Mouse (Mus musculus) neural tube, embryonic 12.5 days (tissue): Measurements from ENCODE around the gene Ube2f. TPM values are rescaled to one million over a fixed set of nuclear protein-coding genes. Genes with fewer than 3 reads are reported as not detected.
A peak's percentile ranks its signal among the peaks of the same experiment; 100 is the strongest.

Experiments
- ATAC-seq: fragments of 200-750 bp; cut with Nextera tagmentation; 2 replicates; pipeline ENCODE4 v1.8.0; 2017; ENCODE audit warnings: low read depth, mild to moderate bottlenecking, moderate TSS enrichment, moderate library complexity; ENCODE audit not compliant: low FRiP score
- H3K27ac ChIP-seq: fragments of 300-500 bp; sonication (generic); 2 replicates; pipeline ENCODE4 v1.5.1; 2016
- H3K27me3 ChIP-seq: fragments of 300-500 bp; sonication (generic); replicated peaks from 2 replicates; pipeline ENCODE4 v1.6.1; 2016; ENCODE audit warnings: mild to moderate bottlenecking
- H3K36me3 ChIP-seq: fragments of 300-500 bp; sonication (generic); 2 replicates; pipeline ENCODE4 v1.6.1; 2016; ENCODE audit warnings: mild to moderate bottlenecking
- H3K4me1 ChIP-seq: fragments of 300-500 bp; sonication (generic); 2 replicates; pipeline ENCODE4 v1.6.1; 2016
- H3K4me2 ChIP-seq: fragments of 300-500 bp; sonication (generic); replicated peaks from 2 replicates; pipeline ENCODE4 v1.6.1; 2016; ENCODE audit warnings: mild to moderate bottlenecking
- H3K4me3 ChIP-seq: fragments of 300-500 bp; sonication (generic); 2 replicates; pipeline ENCODE4 v1.5.1; 2016
- H3K9ac ChIP-seq: fragments of 300-500 bp; sonication (generic); 2 replicates; pipeline ENCODE4 v1.6.1; 2016; ENCODE audit warnings: mild to moderate bottlenecking
- H3K9me3 ChIP-seq: fragments of 300-500 bp; sonication (generic); 2 replicates; pipeline ENCODE4 v1.6.1; 2016; ENCODE audit warnings: mild to moderate bottlenecking
- WGBS: fragments of 180-500 bp; shearing (Covaris S2); methylation state at CpG from one replicate; pipeline ENCODE4 v1.1.7; 2016; 5-methylcytosine and 5-hydroxymethylcytosine counted together
- polyA plus RNA-seq: library from polyadenylated mRNA; unstranded; fragments of >200 nt; fragmentation: Nextera tagmentation; extraction: Ambion mirVana; gene quantifications from 2 replicates; pipeline ENCODE4 v1.2.1, GENCODE M21; 2016

The Ube2f gene
- polyA plus RNA-seq, 1 experiment from 2014 or later = 71.4 TPM

DNA sequence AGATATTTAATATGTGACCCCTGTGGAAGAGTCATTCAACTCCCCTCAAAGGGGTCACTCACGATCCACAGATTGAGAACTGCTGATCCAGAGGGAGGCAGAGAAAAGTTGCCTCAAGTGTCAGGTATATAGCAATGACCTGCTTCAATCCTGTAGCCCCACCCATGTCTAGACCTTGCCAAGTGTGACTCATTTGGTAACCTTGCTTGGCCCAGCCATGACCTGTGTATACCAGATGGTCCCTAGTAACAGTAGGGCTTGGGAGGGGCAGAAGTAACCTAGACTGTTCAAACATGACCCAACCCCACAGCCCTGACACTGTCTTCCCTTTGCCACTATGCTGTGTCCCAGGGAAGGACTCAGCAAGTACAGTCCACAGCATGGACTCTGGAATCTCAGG, 9.4 kb upstream of the Ube2f start:
- WGBS = 89% methylated on average over 1 of the region's 1 CpGs
- Histone ChIP-seq H3K9ac (no peak overlapping the region), H3K4me3 (no peak overlapping the region), H3K9me3 (no peaks in the 10 kb centered on the region), H3K4me2 (no peak overlapping the region), H3K36me3 (no peaks in the 10 kb centered on the region), H3K4me1 (no peaks in the 10 kb centered on the region), H3K27me3 (no peaks in the 10 kb centered on the region), H3K27ac (no peak overlapping the region)
- ATAC-seq = no peak

GRCm38 (mm10) chr1:91241249-91241648, 8.9 kb upstream of the Ube2f start:
- Histone ChIP-seq H3K9ac (no peak overlapping the region), H3K4me1 (no peaks in the 10 kb centered on the region), H3K9me3 (no peaks in the 10 kb centered on the region), H3K27ac (no peak overlapping the region), H3K27me3 (no peaks in the 10 kb centered on the region), H3K36me3 (no peaks in the 10 kb centered on the region), H3K4me2 (no peak overlapping the region), H3K4me3 (no peak overlapping the region)
- WGBS = 86% methylated on average over 4 of the region's 4 CpGs
- ATAC-seq = no peak

DNA sequence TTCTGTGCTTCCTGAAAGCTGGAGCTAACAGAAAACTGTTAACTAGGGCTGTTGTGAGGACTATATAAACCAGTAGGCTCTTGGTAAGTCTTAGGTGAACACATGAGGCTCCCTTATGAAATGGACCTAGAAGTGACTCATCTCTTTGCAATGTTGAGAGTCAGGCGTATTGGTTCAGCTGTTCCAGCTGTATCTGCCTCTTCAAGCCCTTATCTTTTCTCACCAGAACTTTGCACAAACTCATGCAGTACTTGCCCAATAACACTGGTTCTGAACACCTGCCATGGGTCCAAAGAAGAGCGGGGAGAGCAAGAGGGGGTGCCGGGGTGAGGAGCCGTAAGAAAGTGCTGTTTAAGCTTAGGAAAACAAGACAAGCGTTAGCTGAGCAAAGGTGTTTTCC, 1.9 kb upstream of the Ube2f start:
- Histone ChIP-seq H3K9ac (no peak overlapping the region), H3K27me3 (no peaks in the 10 kb centered on the region), H3K4me2 (no peak overlapping the region), H3K36me3 (no peaks in the 10 kb centered on the region), H3K4me1 (peaks cover 26% of the 10 kb centered on the region), H3K9me3 (no peaks in the 10 kb centered on the region), H3K27ac (no peak overlapping the region), H3K4me3 (no peak overlapping the region)
- 91% methylated on average over 5 of the region's 5 CpGs for WGBS
- ATAC-seq = no peak

DNA sequence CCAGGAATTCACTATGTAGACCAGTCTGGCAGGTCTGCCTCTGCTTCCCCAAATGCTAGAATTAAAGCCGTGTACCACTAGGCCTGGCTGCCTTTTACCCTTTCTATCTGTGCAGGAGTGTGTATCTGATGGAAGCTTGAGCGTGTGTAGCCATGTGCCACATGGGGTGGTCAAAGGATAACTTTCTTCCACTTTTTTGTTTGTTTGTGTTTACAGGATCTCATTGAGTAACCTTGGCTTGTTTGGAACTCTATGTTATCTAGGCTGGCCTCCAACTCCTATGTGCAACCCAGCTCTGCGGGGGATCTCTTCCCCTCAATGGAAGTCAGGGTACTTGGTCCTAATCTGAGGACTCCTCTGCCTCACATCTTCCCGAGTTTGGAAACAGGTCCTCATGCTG, 1.1 kb upstream of the Ube2f start:
- Histone ChIP-seq H3K9me3 (no peaks in the 10 kb centered on the region), H3K27me3 (no peaks in the 10 kb centered on the region), H3K4me2 (peak overlapping the region; percentile 91), H3K36me3 (no peaks in the 10 kb centered on the region), H3K4me1 (peaks cover 26% of the 10 kb centered on the region), H3K27ac (no peak overlapping the region), H3K4me3 (peak overlapping the region; percentile 99), H3K9ac (0 out of 2 replicates have a peak overlapping the region, but pooled peaks have one; percentile 39)
- ATAC-seq = no peak
- WGBS = 56% methylated on average over 4 of the region's 4 CpGs

GRCm38 (mm10) chr1:91250415-91251147, 477 bp downstream of the Ube2f start:
- no peaks in the 10 kb centered on the region for H3K27me3 ChIP-seq
- no peak; the same call in 1 of the 2 replicates for ATAC-seq
- H3K9ac ChIP-seq = peak overlapping the region; percentile 98
- no peaks in the 10 kb centered on the region for H3K9me3 ChIP-seq
- peak overlapping the region; percentile 99 for H3K4me3 ChIP-seq
- H3K36me3 ChIP-seq = no peaks in the 10 kb centered on the region
- peak overlapping the region; percentile 91 for H3K4me2 ChIP-seq
- 1% methylated on average over 70 of the region's 70 CpGs for WGBS
- peak overlapping the region; percentile 37; the same call in 1 of the 2 replicates for H3K27ac ChIP-seq
- peaks cover 26% of the 10 kb centered on the region for H3K4me1 ChIP-seq

- Histone ChIP-seq H3K4me3 (peak overlapping the region; percentile 99), H3K27ac (no peak overlapping the region), H3K27me3 (no peaks in the 10 kb centered on the region), H3K9me3 (no peaks in the 10 kb centered on the region), H3K9ac (peak overlapping the region; percentile 98), H3K4me2 (peak overlapping the region; percentile 91), H3K4me1 (peaks cover 26% of the 10 kb centered on the region), H3K36me3 (no peaks in the 10 kb centered on the region)
- 51% methylated on average over 5 of the region's 5 CpGs for WGBS
- no peak for ATAC-seq
Measured at GRCm38 (mm10) chr1:91251148-91251650, 1.1 kb downstream of the Ube2f start.

- no peak overlapping the region; the same call in 1 of the 2 replicates for H3K9ac ChIP-seq
Measured at GRCm38 (mm10) chr1:91251927-91252326, 1.8 kb downstream of the Ube2f start.

DNA sequence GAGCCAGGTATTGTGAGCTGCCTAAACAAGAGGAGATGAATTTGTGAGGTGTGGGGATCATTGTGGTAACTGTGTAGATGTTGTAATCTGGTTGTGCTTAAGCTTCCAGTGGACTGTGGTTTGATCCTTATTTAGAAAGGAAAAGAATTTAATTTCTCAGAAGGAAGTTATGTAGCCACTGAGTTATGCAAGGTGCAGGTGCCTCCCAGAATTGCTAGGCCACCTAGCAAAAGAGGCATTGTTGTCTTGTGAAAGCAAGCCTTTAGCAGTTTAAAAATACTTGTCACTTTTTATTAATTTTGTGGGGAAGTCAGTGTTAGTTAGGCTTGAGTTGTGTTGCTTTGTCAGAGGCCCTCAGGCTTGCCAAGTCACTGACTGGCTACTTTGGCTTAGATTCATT, 7.8 kb downstream of the Ube2f start:
- ATAC-seq = no peak
- H3K4me2 ChIP-seq = no peak overlapping the region
- H3K9ac ChIP-seq = no peak overlapping the region
- H3K4me1 ChIP-seq = no peaks in the 10 kb centered on the region
- H3K27ac ChIP-seq = no peak overlapping the region
- H3K9me3 ChIP-seq = no peaks in the 10 kb centered on the region
- no peak overlapping the region for H3K4me3 ChIP-seq
- no peaks in the 10 kb centered on the region for H3K27me3 ChIP-seq
- no peaks in the 10 kb centered on the region for H3K36me3 ChIP-seq

More at GRCm38 (mm10) chr1:91251927-91252326, 1.8 kb downstream of the Ube2f start:
- H3K4me2 ChIP-seq = peak overlapping the region; percentile 91
- ATAC-seq = no peak
- H3K27ac ChIP-seq = no peak overlapping the region
- no peaks in the 10 kb centered on the region for H3K27me3 ChIP-seq
- no peaks in the 10 kb centered on the region for H3K9me3 ChIP-seq
- 71% methylated on average over 8 of the region's 8 CpGs for WGBS
- H3K36me3 ChIP-seq = no peaks in the 10 kb centered on the region
- peaks cover 26% of the 10 kb centered on the region for H3K4me1 ChIP-seq
- H3K4me3 ChIP-seq = no peak overlapping the region

GRCm38 (mm10) chr1:91259794-91260193, 9.7 kb downstream of the Ube2f start:
- 90% methylated on average over 5 of the region's 5 CpGs for WGBS
- H3K27me3 ChIP-seq = no peaks in the 10 kb centered on the region
- no peak overlapping the region for H3K27ac ChIP-seq
- no peak overlapping the region for H3K4me2 ChIP-seq
- no peak overlapping the region for H3K9ac ChIP-seq
- no peaks in the 10 kb centered on the region for H3K36me3 ChIP-seq
- no peaks in the 10 kb centered on the region for H3K4me1 ChIP-seq
- ATAC-seq = no peak
- no peak overlapping the region for H3K4me3 ChIP-seq
- H3K9me3 ChIP-seq = no peaks in the 10 kb centered on the region

DNA sequence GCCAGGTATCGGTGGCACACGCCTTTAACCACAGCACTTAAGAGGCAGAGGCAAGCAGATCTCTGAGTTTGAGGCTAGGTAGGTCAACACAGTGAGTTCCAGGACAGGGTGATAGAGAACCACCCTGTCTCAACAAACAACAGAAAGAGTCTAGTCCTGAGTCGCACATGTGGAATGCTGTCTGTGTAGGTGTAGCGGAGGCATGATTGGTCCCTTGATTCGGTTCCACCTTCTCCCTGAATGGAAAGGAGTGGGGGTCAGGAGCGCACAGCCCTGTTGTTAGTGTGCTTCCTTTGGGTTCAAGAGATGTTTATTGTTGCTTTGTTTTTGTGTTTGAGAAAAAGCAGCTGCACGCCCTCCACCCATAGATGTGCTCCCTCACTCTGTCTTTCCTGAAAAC, 12.4 kb downstream of the Ube2f start:
- Histone ChIP-seq H3K4me2 (no peak overlapping the region), H3K27me3 (no peaks in the 10 kb centered on the region), H3K9me3 (no peaks in the 10 kb centered on the region), H3K27ac (no peak overlapping the region), H3K4me1 (no peaks in the 10 kb centered on the region), H3K9ac (no peak overlapping the region), H3K4me3 (no peak overlapping the region), H3K36me3 (peaks cover 12% of the 10 kb centered on the region; the same call in 1 of the 2 replicates)
- WGBS = 88% methylated on average over 7 of the region's 7 CpGs
- no peak for ATAC-seq

GRCm38 (mm10) chr1:91272260-91272659, 22.2 kb downstream of the Ube2f start:
- Histone ChIP-seq H3K4me3 (no peak overlapping the region), H3K27ac (no peak overlapping the region)
- WGBS = 88% methylated on average over 2 of the region's 2 CpGs

DNA sequence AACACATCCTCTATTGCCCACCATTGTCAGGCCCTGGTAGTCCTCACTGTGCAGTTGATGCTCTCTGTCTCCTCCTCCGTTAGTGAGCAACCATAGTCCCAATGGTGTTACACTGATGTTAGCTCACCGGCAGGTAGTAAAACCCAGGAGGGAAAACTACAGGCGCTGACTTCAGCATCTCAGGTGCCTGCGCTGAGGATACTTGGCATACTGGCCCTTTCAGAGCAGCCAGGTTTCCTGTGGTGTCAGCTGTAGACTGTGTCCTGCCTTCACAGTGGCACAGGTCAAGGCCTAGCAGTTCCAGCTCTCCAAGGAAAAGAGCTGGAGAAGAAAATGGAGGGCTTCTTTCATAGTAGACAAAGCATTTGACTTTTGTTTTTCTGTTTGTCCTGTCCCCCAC, 26.5 kb downstream of the Ube2f start:
- no peaks in the 10 kb centered on the region for H3K9me3 ChIP-seq
- H3K4me1 ChIP-seq = no peaks in the 10 kb centered on the region
- ATAC-seq = no peak
- no peak overlapping the region for H3K9ac ChIP-seq
- H3K27ac ChIP-seq = no peak overlapping the region
- no peaks in the 10 kb centered on the region for H3K27me3 ChIP-seq
- H3K36me3 ChIP-seq = peaks cover 46% of the 10 kb centered on the region
- H3K4me2 ChIP-seq = no peak overlapping the region
- no peak overlapping the region for H3K4me3 ChIP-seq
- WGBS = 92% methylated on average over 4 of the region's 4 CpGs

More at GRCm38 (mm10) chr1:91272260-91272659, 22.2 kb downstream of the Ube2f start:
- H3K9ac ChIP-seq = no peak overlapping the region
- no peak overlapping the region for H3K4me2 ChIP-seq
- H3K27me3 ChIP-seq = no peaks in the 10 kb centered on the region
- no peaks in the 10 kb centered on the region for H3K9me3 ChIP-seq
- peaks cover 15% of the 10 kb centered on the region for H3K36me3 ChIP-seq
- ATAC-seq = no peak
- H3K4me1 ChIP-seq = no peaks in the 10 kb centered on the region

GRCm38 (mm10) chr1:91277480-91277879, 27.4 kb downstream of the Ube2f start:
- 95% methylated on average over 2 of the region's 2 CpGs for WGBS
- peaks cover 46% of the 10 kb centered on the region for H3K36me3 ChIP-seq

More at GRCm38 (mm10) chr1:91277480-91277879, 27.4 kb downstream of the Ube2f start:
- Histone ChIP-seq H3K27me3 (no peaks in the 10 kb centered on the region), H3K4me1 (no peaks in the 10 kb centered on the region), H3K27ac (no peak overlapping the region), H3K9ac (no peak overlapping the region), H3K4me3 (no peak overlapping the region), H3K4me2 (no peak overlapping the region), H3K9me3 (no peaks in the 10 kb centered on the region)
- no peak for ATAC-seq
